Mouse (Mus musculus) limb, embryonic 13.5 days (tissue): ENCODE results near the gene Fam168a. TPM values are rescaled to one million over a fixed set of nuclear protein-coding genes. Genes with fewer than 3 reads are reported as not detected.

ENCODE experiments used
- ATAC-seq: fragments of 200-750 bp; cut with Nextera tagmentation; 2 replicates; pipeline ENCODE4 v1.8.0; 2017; ENCODE audit warnings: low read depth, moderate number of reproducible peaks, moderate TSS enrichment; ENCODE audit not compliant: low FRiP score
- H3K27ac ChIP-seq: fragments of 300-500 bp; sonication (generic); 2 replicates; pipeline ENCODE4 v1.5.1; 2015; ENCODE audit warnings: inconsistent platforms, mild to moderate bottlenecking, moderate library complexity
- H3K27me3 ChIP-seq: fragments of 300-500 bp; sonication (generic); 2 replicates; pipeline ENCODE4 v1.6.1; 2015; ENCODE audit warnings: mild to moderate bottlenecking, inconsistent platforms
- H3K36me3 ChIP-seq: fragments of 300-500 bp; sonication (generic); 2 replicates; pipeline ENCODE4 v1.6.1; 2015; ENCODE audit warnings: inconsistent platforms, mild to moderate bottlenecking, moderate library complexity
- H3K4me1 ChIP-seq: fragments of 300-500 bp; sonication (generic); 2 replicates; pipeline ENCODE4 v1.6.1; 2015; ENCODE audit warnings: inconsistent platforms
- H3K4me2 ChIP-seq: fragments of 300-500 bp; sonication (generic); replicated peaks from 2 replicates; pipeline ENCODE4 v1.6.1; 2015; ENCODE audit warnings: inconsistent platforms, mild to moderate bottlenecking, moderate library complexity
- H3K4me3 ChIP-seq: fragments of 300-500 bp; sonication (generic); 2 replicates; pipeline ENCODE4 v1.5.1; 2015; ENCODE audit warnings: moderate library complexity, mild to moderate bottlenecking, inconsistent platforms
- H3K9ac ChIP-seq: fragments of 300-500 bp; sonication (generic); 2 replicates; pipeline ENCODE4 v1.6.1; 2015; ENCODE audit warnings: mild to moderate bottlenecking, inconsistent platforms
- H3K9me3 ChIP-seq: fragments of 300-500 bp; sonication (generic); 2 replicates; pipeline ENCODE4 v1.6.1; 2016; ENCODE audit warnings: inconsistent platforms
- WGBS: fragments of 180-500 bp; shearing (Covaris S2); methylation state at CpG from one replicate; pipeline ENCODE4 v1.1.7; 2015; 5-methylcytosine and 5-hydroxymethylcytosine counted together
- microRNA-seq: library from miRNA; unstranded; fragments of <30 nt; microRNA quantifications from one replicate; pipeline ENCODE4, GENCODE M21; 2016
- polyA plus RNA-seq: library from polyadenylated mRNA; unstranded; fragments of >200 nt; fragmentation: Nextera tagmentation; extraction: Ambion mirVana; gene quantifications from 2 replicates; pipeline ENCODE4 v1.2.1, GENCODE M21; 2015

Fam168a gene
- polyA plus RNA-seq, 1 experiment from 2014 or later = 56.2 TPM

DNA sequence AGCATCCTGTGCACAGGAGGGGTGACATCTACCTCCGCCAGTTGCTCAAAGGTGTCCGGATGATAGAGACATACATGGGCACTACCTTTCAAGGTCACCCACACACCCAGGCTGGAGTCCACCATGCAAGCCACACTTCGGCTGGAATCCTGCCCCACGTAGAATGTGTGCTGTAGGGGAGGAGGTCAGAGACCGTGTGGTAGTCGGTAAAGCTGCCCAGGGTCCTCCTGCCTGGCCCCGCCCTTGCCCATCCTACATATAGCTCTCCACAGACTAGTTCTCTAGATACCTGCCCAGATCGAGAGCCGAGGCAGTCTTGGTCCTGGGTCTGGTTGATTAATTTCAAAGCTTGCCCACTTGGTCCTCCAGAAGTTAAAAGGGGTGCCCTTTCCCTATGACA is 170.3 kb downstream of the Fam168a start:
- Histone ChIP-seq H3K4me3 (no peak overlapping the region), H3K27ac (no peak overlapping the region), H3K27me3 (no peaks in the 10 kb centered on the region), H3K9me3 (no peaks in the 10 kb centered on the region), H3K4me2 (no peak overlapping the region), H3K36me3 (peaks cover 98% of the 10 kb centered on the region), H3K9ac (no peak overlapping the region), H3K4me1 (no peaks in the 10 kb centered on the region)
- 89% methylated on average over 9 of the region's 9 CpGs for WGBS
- ATAC-seq = no peak

DNA sequence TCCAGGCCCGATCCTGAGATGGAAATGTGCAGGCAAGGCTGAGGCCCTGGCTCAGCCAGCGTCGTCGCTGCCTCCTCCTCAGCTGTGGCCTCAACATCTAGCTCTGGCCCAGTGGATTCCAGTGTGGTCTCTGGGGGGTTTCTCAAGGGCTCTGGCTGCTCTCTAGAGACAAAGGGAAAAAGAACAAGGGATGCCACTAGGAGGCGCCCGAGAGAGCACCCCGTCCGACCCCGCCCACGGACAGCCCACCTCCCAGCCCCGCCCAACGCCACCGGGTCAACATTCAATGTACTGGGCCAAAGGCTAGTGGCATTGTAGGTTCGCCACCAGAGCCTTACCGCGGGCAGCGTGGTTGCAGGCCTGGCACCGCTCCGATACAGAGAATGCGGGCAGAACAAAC is 173.2 kb downstream of the Fam168a start:
- Histone ChIP-seq H3K4me1 (no peaks in the 10 kb centered on the region), H3K36me3 (peaks cover 97% of the 10 kb centered on the region), H3K27ac (no peak overlapping the region), H3K4me2 (no peak overlapping the region), H3K9me3 (no peaks in the 10 kb centered on the region), H3K27me3 (no peaks in the 10 kb centered on the region), H3K4me3 (no peak overlapping the region), H3K9ac (no peak overlapping the region)
- 21% methylated on average over 20 of the region's 20 CpGs for WGBS
- ATAC-seq = no peak

DNA sequence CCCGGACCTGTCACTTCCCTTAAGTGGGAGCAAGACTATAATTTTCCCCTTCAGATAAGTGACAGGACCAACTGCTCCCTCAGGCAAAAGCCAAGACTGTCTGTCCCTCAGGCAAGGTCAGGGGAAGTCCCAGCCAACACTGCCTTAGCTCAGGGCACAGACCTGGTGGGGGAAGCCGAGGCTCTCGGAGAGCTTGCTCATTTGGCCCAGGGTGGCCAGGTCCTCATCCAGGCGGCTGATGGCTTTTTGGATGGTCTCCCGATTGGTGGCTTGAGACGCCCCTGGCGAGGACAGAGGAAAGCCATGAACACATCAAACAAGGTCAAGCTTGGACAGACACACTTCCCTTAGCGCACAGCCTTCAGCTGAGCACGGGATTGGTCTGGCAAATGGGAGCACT is 175.1 kb downstream of the Fam168a start:
- H3K9ac ChIP-seq = no peak overlapping the region
- 90% methylated on average over 9 of the region's 9 CpGs for WGBS
- no peak overlapping the region for H3K4me2 ChIP-seq
- ATAC-seq = no peak
- no peaks in the 10 kb centered on the region for H3K27me3 ChIP-seq
- H3K4me1 ChIP-seq = no peaks in the 10 kb centered on the region
- H3K36me3 ChIP-seq = peaks cover 93% of the 10 kb centered on the region
- H3K4me3 ChIP-seq = no peak overlapping the region
- no peak overlapping the region for H3K27ac ChIP-seq
- no peaks in the 10 kb centered on the region for H3K9me3 ChIP-seq

DNA sequence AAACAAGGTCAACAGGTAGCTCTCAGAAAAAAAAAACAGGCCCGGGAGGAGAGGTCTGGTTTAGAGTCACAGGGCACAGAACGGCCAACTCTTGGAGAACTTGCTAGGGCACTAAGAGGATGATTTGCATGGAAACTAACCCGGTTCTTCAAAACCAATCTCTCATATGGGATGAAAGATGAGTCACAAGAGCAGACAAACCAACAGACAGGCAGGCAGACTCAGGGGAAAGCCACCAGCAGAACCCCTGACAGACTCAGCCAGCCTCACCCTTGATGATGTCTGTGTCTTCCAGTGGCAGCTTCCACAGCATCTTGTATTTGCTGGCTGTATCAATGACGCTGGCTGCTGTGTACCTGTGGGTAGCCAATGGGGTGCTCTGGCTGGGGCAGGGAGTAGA is 175.5 kb downstream of the Fam168a start:
- ATAC-seq = no peak
- peaks cover 91% of the 10 kb centered on the region for H3K36me3 ChIP-seq
- no peak overlapping the region for H3K27ac ChIP-seq
- H3K4me3 ChIP-seq = no peak overlapping the region
- 84% methylated on average over 4 of the region's 4 CpGs for WGBS
- H3K9ac ChIP-seq = no peak overlapping the region
- no peaks in the 10 kb centered on the region for H3K9me3 ChIP-seq
- H3K4me2 ChIP-seq = no peak overlapping the region
- H3K27me3 ChIP-seq = no peaks in the 10 kb centered on the region
- H3K4me1 ChIP-seq = no peaks in the 10 kb centered on the region

DNA sequence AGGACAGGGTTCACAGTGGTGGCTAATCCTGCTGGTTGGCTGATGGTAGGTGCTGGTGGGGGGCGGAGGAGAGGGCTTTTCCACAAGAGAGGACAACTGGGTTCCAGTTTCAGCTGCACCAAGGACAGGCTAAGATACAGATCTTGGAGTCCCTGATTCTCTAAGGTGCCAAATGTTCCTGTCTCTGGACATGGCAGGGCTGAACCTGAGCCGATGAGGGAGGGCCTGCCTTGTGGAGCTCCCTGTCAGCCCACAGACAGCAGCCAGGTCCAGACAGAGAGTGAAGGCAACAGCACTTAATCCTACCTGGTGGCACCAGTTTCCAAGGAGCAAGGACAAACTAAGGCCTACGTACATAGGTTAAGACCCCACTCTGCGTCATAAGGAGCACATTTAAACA is 178.0 kb downstream of the Fam168a start:
- no peak overlapping the region for H3K27ac ChIP-seq
- H3K36me3 ChIP-seq = peaks cover 86% of the 10 kb centered on the region
- H3K9ac ChIP-seq = no peak overlapping the region
- no peak overlapping the region for H3K4me3 ChIP-seq
- H3K27me3 ChIP-seq = no peaks in the 10 kb centered on the region
- no peaks in the 10 kb centered on the region for H3K9me3 ChIP-seq
- no peak overlapping the region for H3K4me2 ChIP-seq
- 92% methylated on average over 4 of the region's 4 CpGs for WGBS
- no peak for ATAC-seq
- H3K4me1 ChIP-seq = no peaks in the 10 kb centered on the region

DNA sequence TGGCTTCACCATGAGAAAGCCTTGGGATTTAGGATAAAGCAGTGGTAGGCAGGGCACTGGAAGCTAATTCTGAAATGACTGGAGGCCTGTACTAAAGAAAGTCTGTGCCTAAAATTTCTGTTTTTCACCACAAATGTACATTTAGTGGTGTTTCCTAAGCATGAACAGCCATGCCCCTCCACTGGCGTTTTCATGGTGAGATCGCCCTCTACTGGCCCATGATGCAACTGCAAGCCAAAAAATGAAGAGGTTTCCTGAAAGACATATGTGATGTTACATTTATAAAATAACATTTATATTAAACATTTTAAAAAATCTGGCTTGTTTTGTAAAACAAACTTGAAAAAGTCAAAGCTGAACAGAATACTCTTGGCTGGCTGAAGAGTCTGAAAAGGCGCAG is 180.1 kb downstream of the Fam168a start:
- H3K36me3 ChIP-seq = peaks cover 80% of the 10 kb centered on the region
- H3K4me2 ChIP-seq = no peak overlapping the region
- H3K27ac ChIP-seq = no peak overlapping the region
- H3K27me3 ChIP-seq = no peaks in the 10 kb centered on the region
- H3K4me1 ChIP-seq = no peaks in the 10 kb centered on the region
- H3K4me3 ChIP-seq = no peak overlapping the region
- no peak for ATAC-seq
- WGBS = 31% methylated on average over 3 of the region's 3 CpGs
- H3K9me3 ChIP-seq = no peaks in the 10 kb centered on the region
- H3K9ac ChIP-seq = no peak overlapping the region

Small RNA genes lying within 50 kb of the gene (microRNA-seq; reads per million reads assigned to microRNA genes)
- 75.9 reads per million, percentile 50 among the genes with 10 or more reads in this experiment for gene Mir3102

Other genes with a start within 250 kb of the Fam168a start
- 0.08 TPM in 1 of 2 replicates, not detected in the other for gene Ucp3, start 233.6 kb upstream of the Fam168a start, polyA plus RNA-seq
- gene Ucp2, start 213.3 kb upstream of the Fam168a start, polyA plus RNA-seq = 143 and 155 TPM in 2 replicates
- 0.17 and 0.24 TPM in 2 replicates for gene Dnajb13, start 191.7 kb upstream of the Fam168a start, polyA plus RNA-seq
- gene Coa4, start 169.6 kb upstream of the Fam168a start, polyA plus RNA-seq = 18.3 and 18.5 TPM in 2 replicates
- gene Rab6a, start 99.2 kb upstream of the Fam168a start, polyA plus RNA-seq = 98.1 and 98.7 TPM in 2 replicates
- 74.6 and 74.7 TPM in 2 replicates for gene Mrpl48, start 98.3 kb upstream of the Fam168a start, polyA plus RNA-seq
- 3.0 and 4.2 TPM in 2 replicates for gene Plekhb1, start 44.2 kb upstream of the Fam168a start, polyA plus RNA-seq
- gene Relt, start 156.8 kb downstream of the Fam168a start, polyA plus RNA-seq = 3.6 and 4.3 TPM in 2 replicates
- gene Arhgef17, start 225.5 kb downstream of the Fam168a start, polyA plus RNA-seq = 7.9 and 8.0 TPM in 2 replicates